Mouse (Mus musculus): ENCODE measurements around the gene Sesn2. TPM values are rescaled to one million over a fixed set of nuclear protein-coding genes. Genes with fewer than 3 reads are reported as not detected.

The Sesn2 gene
- polyA plus RNA-seq, 1 experiment from 2014 or later = 9.0 TPM

DNA sequence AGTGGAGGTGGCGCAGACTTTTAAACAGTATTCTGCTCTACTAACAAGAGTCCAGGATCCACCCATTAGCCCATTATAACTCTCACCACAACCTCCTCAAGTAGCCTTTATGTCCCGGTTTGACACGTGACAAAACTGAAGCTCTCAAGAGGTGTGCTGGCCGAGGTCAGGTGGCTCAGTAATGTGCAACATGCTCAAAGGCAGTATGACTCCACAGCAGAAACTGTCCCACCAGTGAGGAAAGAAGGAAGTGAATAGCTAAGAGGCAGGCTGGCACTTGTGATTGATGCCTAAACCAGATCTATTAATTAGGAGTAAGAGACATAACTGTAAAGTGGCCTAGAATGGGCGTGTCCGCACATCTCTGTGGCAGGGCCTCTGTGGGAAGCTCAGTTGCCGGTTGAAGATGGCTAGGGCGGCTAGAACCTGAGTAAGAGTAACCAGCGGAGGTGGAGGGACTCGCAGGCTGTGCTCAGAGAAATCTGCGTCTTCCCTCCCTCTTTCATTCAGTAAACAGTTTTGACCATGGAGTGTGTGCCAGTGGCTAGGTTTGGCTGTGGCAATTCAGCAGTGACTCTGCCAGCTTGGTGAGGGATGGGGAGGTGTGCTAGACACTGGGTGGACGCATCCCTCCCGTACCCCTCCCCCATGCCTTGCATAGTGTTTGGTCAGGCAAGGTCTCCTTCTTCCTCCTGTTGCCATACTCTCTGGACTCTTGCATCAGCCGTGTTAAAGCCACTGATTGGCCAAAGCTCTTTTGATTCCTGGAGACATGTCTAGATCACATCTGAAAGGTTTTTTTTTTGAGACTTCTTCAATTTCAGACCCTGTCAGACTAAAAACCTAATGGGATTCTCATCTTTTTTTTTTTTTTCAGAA is 3.3 kb upstream of the Sesn2 start:
- 31% methylated on average over 14 of the region's 14 CpGs for WGBS
- H3K4me3 ChIP-seq = no peak overlapping the region; the same call in 1 of the 2 replicates

DNA sequence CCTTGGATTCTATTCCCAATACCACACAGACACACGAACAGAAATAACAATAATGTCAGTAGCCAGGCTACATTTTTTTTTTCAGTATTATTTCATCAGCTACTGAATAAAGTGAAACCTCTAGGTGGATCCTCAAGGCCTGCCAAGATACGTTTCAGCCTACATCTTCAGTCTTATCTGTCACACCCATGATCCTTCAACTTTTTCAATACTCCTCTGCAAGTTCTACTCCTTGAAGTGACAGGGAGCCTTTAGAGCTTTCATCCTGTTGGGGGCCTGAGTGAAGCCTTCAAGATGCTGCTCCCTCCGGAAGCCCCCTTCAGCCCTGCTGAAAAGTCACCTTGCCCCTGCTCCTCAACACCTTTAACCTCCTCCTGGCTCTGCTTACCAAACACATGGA is 1.8 kb upstream of the Sesn2 start:
- Histone ChIP-seq H3K4me3 (no peak overlapping the region), H3K4me2 (no peak overlapping the region), H3K9me3 (no peaks in the 10 kb centered on the region), H3K27ac (no peak overlapping the region), H3K9ac (no peak overlapping the region), H3K4me1 (peaks cover 28% of the 10 kb centered on the region), H3K36me3 (no peaks in the 10 kb centered on the region), H3K27me3 (no peaks in the 10 kb centered on the region)
- ATAC-seq (ENCODE audit: insufficient number of reproducible peaks, insufficient read depth, low FRiP score, low TSS enrichment, low read depth) = no peak
- 75% methylated on average over 3 of the region's 3 CpGs for WGBS

More for the DNA sequence above, 3.3 kb upstream of the Sesn2 start:
- Histone ChIP-seq H3K4me1 (peaks cover 18% of the 10 kb centered on the region), H3K4me2 (peak overlapping the region; percentile 90), H3K27me3 (no peaks in the 10 kb centered on the region), H3K27ac (no peak overlapping the region), H3K9ac (no peak overlapping the region), H3K36me3 (no peaks in the 10 kb centered on the region), H3K9me3 (no peaks in the 10 kb centered on the region)
- no peak for ATAC-seq (ENCODE audit: insufficient number of reproducible peaks, insufficient read depth, low FRiP score, low TSS enrichment, low read depth)

DNA sequence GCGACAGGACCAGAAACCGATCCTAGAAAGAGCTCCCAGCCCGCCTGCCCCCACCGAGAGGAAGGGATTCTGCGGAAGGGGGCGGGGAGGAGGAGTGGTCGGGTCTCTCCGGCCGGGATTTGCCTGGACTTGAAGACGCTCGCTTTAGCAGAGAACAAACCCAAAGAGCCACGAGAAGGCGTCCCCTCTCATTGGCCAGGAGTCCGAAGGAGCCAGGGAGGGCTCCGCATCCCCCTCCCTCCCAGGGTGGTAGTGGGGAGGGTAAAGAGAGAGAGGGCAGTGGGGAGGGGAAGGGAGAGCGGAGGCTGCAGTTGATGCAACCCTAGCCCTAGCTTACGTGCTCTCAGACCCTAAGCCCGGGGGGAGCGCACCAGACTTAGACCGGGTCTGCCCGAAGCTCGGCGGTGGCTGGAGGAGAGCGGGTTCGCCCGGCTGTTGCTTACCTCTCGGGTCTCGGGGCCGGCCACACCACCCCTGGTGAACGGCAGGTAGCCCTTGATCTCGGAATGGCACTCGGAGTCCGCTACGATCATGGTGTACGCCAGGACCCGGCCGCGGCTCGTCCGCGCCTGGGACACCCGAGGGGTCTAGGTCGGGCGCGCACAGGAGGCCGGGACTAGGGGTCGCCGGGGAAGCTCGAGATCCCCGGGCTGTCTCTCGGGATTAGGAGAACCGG is 542 bp downstream of the Sesn2 start:
- H3K4me1 ChIP-seq = peaks cover 29% of the 10 kb centered on the region
- no peaks in the 10 kb centered on the region for H3K36me3 ChIP-seq
- peak overlapping the region; percentile 77 for H3K9ac ChIP-seq
- H3K4me2 ChIP-seq = peak overlapping the region; percentile 87
- peak overlapping the region; percentile 84 for H3K4me3 ChIP-seq
- H3K27ac ChIP-seq = peak overlapping the region; percentile 79
- H3K27me3 ChIP-seq = no peaks in the 10 kb centered on the region
- no peaks in the 10 kb centered on the region for H3K9me3 ChIP-seq
- 0% methylated on average over 51 of the region's 52 CpGs for WGBS
- peak; percentile 78 for ATAC-seq (ENCODE audit: insufficient number of reproducible peaks, insufficient read depth, low FRiP score, low TSS enrichment, low read depth)

DNA sequence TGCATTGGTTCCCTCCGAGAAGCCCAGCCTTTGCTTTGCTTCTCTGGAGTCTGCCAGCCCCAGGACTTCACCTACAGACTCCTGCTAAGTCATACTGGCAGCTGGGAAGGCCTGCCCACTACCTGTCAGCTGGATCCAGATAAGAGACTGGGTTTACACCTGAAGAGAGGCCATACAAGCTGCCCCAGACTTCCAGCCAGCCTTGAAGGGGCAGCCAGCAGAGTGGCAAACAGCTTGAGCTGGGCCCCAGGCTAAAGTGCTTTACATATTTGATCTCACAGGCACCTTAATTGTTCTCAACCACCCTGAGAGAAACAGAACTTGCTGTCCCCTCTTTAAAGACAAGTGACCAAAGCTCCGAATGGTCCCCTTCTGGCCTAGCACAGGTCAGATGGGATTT is 3.1 kb downstream of the Sesn2 start:
- Histone ChIP-seq H3K9ac (no peak overlapping the region), H3K27me3 (no peaks in the 10 kb centered on the region), H3K4me2 (no peak overlapping the region), H3K27ac (no peak overlapping the region), H3K9me3 (no peaks in the 10 kb centered on the region), H3K4me3 (no peak overlapping the region), H3K4me1 (peaks cover 19% of the 10 kb centered on the region), H3K36me3 (no peaks in the 10 kb centered on the region)
- 33% methylated on average over 2 of the region's 2 CpGs for WGBS
- no peak for ATAC-seq (ENCODE audit: insufficient number of reproducible peaks, insufficient read depth, low FRiP score, low TSS enrichment, low read depth)

DNA sequence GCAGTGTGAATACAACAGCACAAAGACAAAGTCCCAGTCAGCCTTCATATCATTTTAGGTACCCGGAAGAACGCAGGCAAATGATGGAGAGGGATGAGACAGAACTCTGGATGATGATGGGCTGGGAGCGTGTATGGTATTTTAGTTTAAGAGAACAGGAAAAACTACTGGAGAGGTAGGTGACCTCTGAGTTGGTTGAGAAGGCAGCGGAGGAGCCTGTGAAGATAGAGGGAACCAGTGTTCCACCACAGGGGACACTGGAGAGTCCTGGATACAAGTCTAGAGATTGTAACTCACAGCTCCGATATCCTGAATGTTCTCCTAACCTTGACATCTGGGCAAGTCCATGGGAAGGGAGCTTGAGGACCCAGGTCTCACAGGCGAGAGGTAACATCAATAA is 4.1 kb downstream of the Sesn2 start:
- no peaks in the 10 kb centered on the region for H3K9me3 ChIP-seq
- H3K27ac ChIP-seq = no peak overlapping the region
- H3K4me3 ChIP-seq = no peak overlapping the region
- H3K4me1 ChIP-seq = peaks cover 19% of the 10 kb centered on the region
- no peaks in the 10 kb centered on the region for H3K27me3 ChIP-seq
- H3K9ac ChIP-seq = no peak overlapping the region
- H3K36me3 ChIP-seq = no peaks in the 10 kb centered on the region
- ATAC-seq (ENCODE audit: insufficient number of reproducible peaks, insufficient read depth, low FRiP score, low TSS enrichment, low read depth) = no peak
- H3K4me2 ChIP-seq = no peak overlapping the region
- WGBS = 80% methylated on average over 6 of the region's 6 CpGs

DNA sequence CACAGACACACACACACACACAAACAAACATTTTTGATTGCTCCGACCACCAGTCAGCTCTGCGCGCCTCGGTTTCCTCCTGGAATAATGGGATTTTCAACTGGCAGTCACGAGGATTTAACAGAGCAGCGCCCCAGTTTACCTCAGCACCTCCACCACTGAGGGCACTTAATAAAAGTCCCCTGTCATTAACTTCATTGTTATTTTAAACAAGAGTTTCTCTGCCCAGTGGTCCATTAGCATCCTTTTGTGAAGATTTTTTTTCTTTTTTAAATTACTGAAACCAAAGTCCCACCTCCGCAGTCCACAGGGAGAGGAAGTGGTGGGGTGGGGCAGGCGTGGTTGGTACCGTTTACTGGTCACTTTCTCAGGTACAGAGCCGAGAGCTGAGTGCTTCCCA is 4.5 kb downstream of the Sesn2 start:
- no peaks in the 10 kb centered on the region for H3K9me3 ChIP-seq
- H3K27ac ChIP-seq = no peak overlapping the region
- peaks cover 18% of the 10 kb centered on the region for H3K4me1 ChIP-seq
- ATAC-seq (ENCODE audit: insufficient number of reproducible peaks, insufficient read depth, low FRiP score, low TSS enrichment, low read depth) = no peak
- no peaks in the 10 kb centered on the region for H3K36me3 ChIP-seq
- no peaks in the 10 kb centered on the region for H3K27me3 ChIP-seq
- H3K4me3 ChIP-seq = no peak overlapping the region
- H3K4me2 ChIP-seq = no peak overlapping the region
- WGBS = 40% methylated on average over 10 of the region's 10 CpGs
- H3K9ac ChIP-seq = no peak overlapping the region

DNA sequence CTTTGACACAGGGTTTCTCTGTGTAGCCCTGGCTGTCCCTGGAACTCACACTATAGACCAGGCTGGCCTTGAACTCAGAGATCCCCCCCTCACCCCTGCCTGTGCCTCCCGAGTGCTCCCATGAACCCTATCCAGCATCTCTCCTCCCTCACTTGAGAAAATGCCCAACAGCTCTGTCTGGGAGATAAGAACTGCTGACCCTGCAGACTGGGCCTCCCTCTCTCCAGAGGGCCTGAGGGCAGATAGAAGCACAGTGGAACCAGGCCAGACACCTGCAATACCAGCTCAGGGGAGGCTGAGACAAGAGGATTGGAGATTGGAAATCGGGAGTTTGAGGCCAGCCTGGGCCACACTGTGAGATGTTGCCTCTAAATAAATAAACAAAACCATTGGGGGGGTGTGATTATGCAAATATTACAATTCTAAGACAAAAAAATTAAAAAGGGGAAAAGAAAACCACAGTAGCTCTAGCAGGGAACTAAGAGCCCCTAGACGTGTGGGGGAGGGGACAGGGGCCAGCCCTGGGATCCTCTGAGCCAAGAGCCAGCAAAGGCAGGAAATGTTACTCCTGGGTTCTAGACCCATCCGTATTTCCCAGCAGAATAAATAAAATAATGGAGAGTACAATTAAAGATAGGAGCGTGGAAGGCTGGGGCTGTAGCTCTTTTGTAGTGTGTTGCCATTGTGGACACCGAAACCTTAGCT is 5.1 kb downstream of the Sesn2 start:
- Histone ChIP-seq H3K4me2 (no peak overlapping the region), H3K36me3 (no peaks in the 10 kb centered on the region), H3K9ac (no peak overlapping the region), H3K4me1 (peaks cover 15% of the 10 kb centered on the region), H3K9me3 (no peaks in the 10 kb centered on the region), H3K4me3 (no peak overlapping the region), H3K27me3 (no peaks in the 10 kb centered on the region), H3K27ac (no peak overlapping the region)
- no peak for ATAC-seq (ENCODE audit: insufficient number of reproducible peaks, insufficient read depth, low FRiP score, low TSS enrichment, low read depth)
- 62% methylated on average over 6 of the region's 6 CpGs for WGBS

DNA sequence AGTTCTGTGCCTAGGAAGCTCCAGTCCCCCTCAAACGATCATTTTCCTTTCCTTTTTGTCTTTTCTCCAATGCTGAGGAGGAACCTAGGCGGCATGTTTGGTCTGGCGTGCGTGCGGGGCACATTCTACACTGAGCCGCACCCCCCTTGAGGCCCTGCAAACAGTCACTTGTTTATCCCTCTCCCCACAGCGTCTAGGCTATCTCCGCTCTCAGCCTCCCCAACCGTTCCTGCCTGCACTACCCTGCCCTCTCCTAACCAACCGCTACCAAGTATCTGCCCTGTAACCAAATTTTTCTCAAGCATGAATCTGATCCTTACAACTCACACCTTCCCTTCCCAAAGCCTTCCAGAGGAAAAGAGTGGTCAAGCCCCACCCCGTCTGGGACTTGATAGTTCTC is 7.0 kb downstream of the Sesn2 start:
- Histone ChIP-seq H3K4me2 (no peak overlapping the region), H3K4me3 (no peak overlapping the region), H3K27me3 (no peaks in the 10 kb centered on the region), H3K27ac (no peak overlapping the region), H3K36me3 (peaks cover 14% of the 10 kb centered on the region), H3K9ac (no peak overlapping the region), H3K9me3 (no peaks in the 10 kb centered on the region), H3K4me1 (peaks cover 7% of the 10 kb centered on the region; the same call in 1 of the 2 replicates)
- ATAC-seq (ENCODE audit: insufficient number of reproducible peaks, insufficient read depth, low FRiP score, low TSS enrichment, low read depth) = no peak
- WGBS = 82% methylated on average over 11 of the region's 11 CpGs

DNA sequence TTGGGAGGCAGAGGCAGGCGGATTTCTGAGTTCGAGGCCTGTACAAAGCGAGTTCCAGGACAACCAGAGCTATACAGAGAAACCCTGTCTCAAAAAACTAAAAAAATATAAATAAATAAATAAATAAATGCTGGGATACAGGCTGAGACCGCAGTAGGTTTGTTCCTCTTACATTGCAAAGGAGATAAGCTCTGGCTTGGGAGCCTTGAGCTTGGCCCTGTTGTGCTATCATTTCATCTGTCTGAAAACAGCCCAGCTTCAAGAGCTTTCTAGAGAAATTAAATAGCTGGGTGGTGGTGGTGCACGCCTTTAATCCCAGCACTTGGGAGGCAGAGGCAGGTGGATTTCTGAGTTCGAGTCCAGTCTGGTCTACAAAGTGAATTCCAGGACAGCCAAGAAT is 8.7 kb downstream of the Sesn2 start:
- WGBS = 95% methylated on average over 6 of the region's 6 CpGs

DNA sequence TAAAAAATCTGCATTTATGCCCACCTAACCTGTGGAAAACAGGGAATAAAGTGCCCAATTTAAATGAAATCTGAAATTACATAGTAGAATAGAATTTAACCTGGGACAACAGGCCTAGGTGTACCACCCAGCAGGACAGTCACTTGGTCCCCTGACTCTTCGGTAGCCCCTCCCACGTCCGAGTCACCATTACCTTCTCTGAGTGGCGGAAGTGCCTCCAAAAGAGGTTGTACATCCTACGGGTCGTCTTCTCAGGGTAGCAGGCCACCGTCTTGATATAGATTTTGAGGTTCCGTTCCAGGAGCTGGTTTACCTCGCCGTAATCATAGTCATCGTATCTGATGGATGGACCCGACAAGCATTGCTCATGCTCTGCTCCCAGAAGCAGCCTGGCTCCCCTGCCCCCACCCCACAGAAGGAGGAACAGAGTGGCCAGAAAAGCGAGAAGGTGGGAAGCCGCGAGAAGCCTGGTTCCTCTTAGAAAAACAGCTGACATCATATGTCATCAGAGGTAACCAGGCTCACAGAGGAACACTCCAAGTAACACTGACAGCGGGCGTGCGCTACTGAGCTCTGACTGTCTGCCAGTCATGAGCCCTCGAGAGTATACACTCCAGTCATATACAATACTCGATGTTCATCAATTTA is 15.9 kb downstream of the Sesn2 start:
- Histone ChIP-seq H3K4me3 (no peak overlapping the region), H3K36me3 (peaks cover 57% of the 10 kb centered on the region), H3K9me3 (no peaks in the 10 kb centered on the region), H3K4me1 (no peaks in the 10 kb centered on the region), H3K4me2 (no peak overlapping the region), H3K27ac (no peak overlapping the region), H3K27me3 (no peaks in the 10 kb centered on the region), H3K9ac (no peak overlapping the region)
- no peak for ATAC-seq (ENCODE audit: insufficient number of reproducible peaks, insufficient read depth, low FRiP score, low TSS enrichment, low read depth)
- 91% methylated on average over 20 of the region's 20 CpGs for WGBS

More for the DNA sequence above, 8.7 kb downstream of the Sesn2 start:
- Histone ChIP-seq H3K36me3 (peaks cover 28% of the 10 kb centered on the region), H3K27ac (no peak overlapping the region), H3K4me1 (no peaks in the 10 kb centered on the region), H3K9ac (no peak overlapping the region), H3K4me2 (no peak overlapping the region), H3K9me3 (no peaks in the 10 kb centered on the region), H3K4me3 (no peak overlapping the region), H3K27me3 (no peaks in the 10 kb centered on the region)
- ATAC-seq (ENCODE audit: insufficient number of reproducible peaks, insufficient read depth, low FRiP score, low TSS enrichment, low read depth) = no peak
